Mouse (Mus musculus): ENCODE measurements at regions not wholly inside any gene's neighbourhood (a gene's known extent, or its start where the extent isn't known, plus 50 kb on each side); places are given as distances from the start of the nearest gene placed in this dataset.

DNA sequence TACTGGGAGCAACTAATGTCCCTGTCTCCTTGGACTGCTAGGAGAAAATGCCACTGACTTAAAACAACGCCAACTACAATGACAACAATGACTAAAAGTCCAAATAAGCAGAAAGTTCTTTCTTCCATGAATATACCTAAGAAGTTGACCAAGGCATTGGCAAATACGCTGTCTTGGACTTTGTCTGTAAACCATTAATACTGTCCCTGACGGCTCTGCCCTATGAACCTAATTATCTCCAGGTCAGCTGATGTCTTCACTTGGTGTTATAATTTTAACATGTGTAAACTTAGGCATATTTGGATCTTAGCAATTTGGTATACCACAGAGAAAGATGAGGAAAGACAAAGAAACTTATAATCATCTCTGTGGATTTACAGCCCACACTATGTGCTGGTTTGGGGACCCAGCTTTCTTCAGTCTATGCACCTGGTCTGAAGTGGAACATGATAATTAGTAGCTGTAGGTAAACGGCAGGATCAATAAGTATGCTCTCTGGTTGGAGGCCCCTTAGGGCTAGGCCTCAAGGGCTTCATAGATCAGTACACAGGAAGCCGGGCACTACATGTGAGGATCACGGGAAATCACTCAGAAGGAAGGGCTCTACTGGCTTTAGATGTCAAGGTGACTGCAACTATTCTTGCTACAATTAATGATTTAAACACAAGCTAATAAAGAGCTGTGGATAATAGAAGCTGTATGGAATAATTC lies 380.3 kb upstream of the Adgrl2 start:
- no peak for DNase-seq (ENCODE audit: low spot score)

GRCm38 (mm10) chr3:149367888-149368287 lies 377.5 kb upstream of the Adgrl2 start:
- no peak for DNase-seq (ENCODE audit: low spot score)

- no peak for DNase-seq (ENCODE audit: low spot score)
Measured at GRCm38 (mm10) chr3:149360164-149360563, 369.8 kb upstream of the Adgrl2 start.

DNA sequence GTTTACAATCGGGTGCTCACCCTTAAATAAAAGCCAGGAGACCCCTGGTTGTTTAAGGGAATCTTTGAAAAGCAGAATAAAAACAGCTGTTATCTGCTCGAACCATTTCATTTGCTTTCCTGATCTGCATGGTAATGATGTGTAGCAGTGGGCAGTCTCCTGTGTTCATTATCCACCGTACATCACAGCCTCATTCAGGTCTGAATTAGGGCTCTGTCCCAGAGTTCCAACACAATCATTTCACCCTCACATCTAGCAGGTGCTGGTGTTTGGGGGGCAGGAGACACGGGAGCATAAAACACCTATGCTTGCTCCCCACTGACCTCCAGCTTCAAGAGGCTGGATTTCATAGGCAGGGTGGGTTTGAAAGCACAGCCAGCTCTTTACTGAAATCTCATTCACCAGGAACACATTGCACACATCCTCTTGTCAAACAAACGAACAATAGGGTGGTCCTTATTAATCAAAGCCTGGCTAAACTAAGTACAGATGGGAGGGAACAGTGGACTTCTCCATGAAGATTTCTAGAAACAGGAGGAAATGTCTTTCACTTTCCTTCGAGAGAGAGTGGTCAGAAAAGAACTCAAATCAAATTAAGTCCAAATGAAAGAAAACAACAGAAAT lies 368.3 kb upstream of the Adgrl2 start:
- DNase-seq (ENCODE audit: low spot score) = no peak

- DNase-seq (ENCODE audit: low spot score) = no peak
Measured at GRCm38 (mm10) chr3:149357903-149358569, 367.7 kb upstream of the Adgrl2 start.

DNA sequence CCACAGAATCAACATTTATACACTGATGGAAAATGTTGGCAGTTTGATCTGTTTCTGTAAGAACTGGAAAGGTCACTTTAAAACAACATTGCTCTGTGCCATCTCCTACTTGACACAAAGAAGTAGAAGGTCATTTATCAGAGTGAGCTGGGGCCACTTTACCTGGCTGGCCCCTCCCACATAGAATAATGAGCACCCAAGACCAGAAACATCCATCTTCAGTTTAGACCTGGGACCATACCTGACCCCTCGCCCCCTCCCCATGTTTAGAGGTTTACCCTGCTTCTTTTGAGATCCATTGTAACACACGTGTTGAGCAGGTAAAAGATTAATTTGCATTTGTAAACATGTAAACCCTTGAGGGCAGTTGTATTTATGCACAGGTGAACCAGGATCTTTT lies 366.8 kb upstream of the Adgrl2 start:
- DNase-seq (ENCODE audit: low spot score) = no peak

DNA sequence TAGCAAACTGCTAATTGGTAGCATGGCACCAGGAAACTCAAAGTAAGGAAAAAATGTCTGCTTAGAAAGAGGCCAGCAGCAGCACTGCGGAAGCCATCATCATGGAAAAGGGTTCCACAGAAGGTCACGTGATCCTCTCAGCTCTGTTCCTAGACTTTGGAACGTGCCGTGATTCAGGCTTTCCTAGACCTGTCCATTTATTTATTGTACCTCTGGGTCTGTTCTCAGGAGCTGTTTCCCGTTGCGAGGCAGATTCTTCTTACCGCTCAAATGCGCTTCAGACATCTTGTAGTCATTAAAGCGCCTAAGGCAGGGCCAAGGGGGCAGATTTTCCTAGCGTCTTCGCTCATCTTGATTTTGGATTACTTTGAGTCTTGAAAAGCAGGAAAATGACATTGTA lies 365.0 kb upstream of the Adgrl2 start:
- no peak for DNase-seq (ENCODE audit: low spot score)

- peak; percentile 23 for DNase-seq (ENCODE audit: low spot score)
Measured at GRCm38 (mm10) chr3:149353958-149354357, 363.6 kb upstream of the Adgrl2 start.

DNA sequence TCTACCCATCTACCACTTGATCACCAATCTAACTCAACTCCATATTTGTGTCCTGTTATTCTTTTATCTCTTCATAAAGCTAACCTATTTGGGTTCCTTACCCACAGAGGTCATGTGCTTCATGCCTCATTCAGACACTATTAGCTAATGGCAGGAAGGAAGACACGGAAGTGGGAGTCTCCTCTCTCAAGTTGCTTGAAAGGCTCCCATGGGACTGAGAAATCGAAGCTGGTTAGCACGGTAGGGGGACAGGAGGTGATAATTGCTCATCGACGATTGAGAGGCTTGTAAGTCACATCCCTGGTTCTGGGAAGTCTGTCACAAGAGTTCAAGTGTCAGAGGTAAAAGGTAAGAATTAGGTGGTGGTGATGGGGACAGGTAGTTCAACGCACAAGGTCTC lies 362.2 kb upstream of the Adgrl2 start:
- DNase-seq (ENCODE audit: low spot score) = no peak

GRCm38 (mm10) chr3:149349731-149350130 lies 359.4 kb upstream of the Adgrl2 start:
- DNase-seq (ENCODE audit: low spot score) = no peak

- peak; percentile 47 for DNase-seq (ENCODE audit: low spot score)
Measured at GRCm38 (mm10) chr3:149349211-149349697, 358.9 kb upstream of the Adgrl2 start.

- no peak for DNase-seq (ENCODE audit: low spot score)
Measured at GRCm38 (mm10) chr3:149348459-149348971, 358.2 kb upstream of the Adgrl2 start.

GRCm38 (mm10) chr3:149347241-149347992 lies 357.1 kb upstream of the Adgrl2 start:
- no peak for DNase-seq (ENCODE audit: low spot score)

- no peak for DNase-seq (ENCODE audit: low spot score)
Measured at GRCm38 (mm10) chr3:149342511-149342910, 352.2 kb upstream of the Adgrl2 start.

DNA sequence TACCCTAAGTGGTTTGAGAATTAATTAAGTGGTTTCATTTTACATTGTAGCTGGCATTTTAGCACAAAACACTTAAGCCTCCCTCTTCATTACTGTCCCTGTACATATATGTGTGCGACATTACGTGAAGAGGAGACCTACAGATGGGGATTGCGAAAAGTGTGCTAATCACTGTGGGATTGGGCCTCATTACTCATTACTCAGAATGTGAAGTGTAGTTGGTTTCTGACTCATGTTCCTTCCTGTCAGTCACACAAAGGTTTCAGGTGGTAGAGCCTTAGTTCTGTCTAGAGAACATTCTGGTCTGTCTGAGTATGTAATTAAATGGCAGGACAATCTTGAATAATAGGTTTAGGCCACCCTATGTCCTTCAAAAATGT lies 349.0 kb upstream of the Adgrl2 start:
- DNase-seq (ENCODE audit: low spot score) = no peak

- DNase-seq (ENCODE audit: low spot score) = no peak
Measured at GRCm38 (mm10) chr3:149338684-149339373, 348.5 kb upstream of the Adgrl2 start.

- no peak for DNase-seq (ENCODE audit: low spot score)
Measured at GRCm38 (mm10) chr3:149335259-149335658, 344.9 kb upstream of the Adgrl2 start.

DNA sequence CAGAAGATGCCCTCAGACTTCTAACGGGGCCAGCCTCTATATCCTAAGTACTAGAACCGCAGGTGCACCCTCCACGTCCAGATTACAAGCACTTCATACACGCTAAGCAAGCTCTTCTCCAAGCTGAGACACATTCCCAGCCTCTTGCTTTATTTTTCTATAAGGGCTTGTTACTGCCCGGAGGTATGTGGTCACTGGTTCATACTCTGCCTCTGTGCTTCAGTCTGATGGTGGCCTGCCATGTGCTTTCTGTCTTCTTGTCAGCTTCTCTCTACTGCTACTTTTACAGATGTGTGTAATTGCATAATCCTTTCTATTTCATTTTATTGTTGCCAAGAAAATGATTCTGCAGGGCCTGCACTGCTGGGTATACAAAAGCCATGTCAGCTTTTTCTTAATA lies 343.3 kb upstream of the Adgrl2 start:
- no peak for DNase-seq (ENCODE audit: low spot score)

- DNase-seq (ENCODE audit: low spot score) = no peak
Measured at GRCm38 (mm10) chr3:149333131-149333530, 342.8 kb upstream of the Adgrl2 start.

DNA sequence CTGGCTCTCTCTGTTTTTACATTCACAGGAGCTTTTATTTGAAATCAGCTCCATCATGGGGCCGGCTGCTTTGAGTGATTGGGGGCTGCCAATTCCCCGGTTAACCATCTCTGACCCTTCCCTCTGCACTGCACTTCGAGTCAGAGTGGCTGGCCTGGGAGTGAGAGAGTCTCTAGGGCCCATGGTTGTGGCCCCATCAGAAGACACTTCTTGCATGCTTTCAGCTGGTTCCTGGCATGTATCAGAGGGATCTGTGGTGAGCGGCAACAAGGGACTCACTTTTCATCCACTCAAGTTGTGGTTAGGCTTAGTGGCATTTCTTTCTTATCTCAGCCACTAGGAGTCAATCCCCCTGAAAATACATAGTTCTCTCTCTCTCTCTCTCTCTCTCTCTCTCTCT lies 341.8 kb upstream of the Adgrl2 start:
- DNase-seq (ENCODE audit: low spot score) = no peak
